Mouse (Mus musculus): ENCODE measurements at regions not wholly inside any gene's neighbourhood (a gene's known extent, or its start where the extent isn't known, plus 50 kb on each side); places are given as distances from the start of the nearest gene placed in this dataset.
A peak's percentile ranks its signal among the peaks of the same experiment; 100 is the strongest.
"Not testable (repeated sequence)": the region's sequence is repeated elsewhere in the genome, so short reads cannot be mapped to it uniquely, and the experiment has no call there.

DNA sequence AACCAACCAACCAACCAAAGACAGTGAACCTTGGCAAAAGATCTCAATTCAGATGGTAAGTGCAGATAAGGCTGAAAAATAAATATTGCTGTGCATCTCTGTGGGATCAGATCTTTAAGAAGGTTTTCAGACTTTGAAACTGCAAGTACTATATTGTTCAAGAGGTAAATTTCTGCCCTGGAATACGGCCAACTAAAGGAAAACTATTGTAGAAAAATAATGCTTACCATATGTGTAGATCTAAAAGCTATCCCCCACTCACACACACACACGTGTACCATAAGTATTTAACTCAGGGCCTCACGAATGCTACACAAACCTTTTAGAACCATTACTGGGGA lies 71.1 kb upstream of the Chd2 start:
- no peak for ATAC-seq (ENCODE audit: insufficient number of reproducible peaks, low FRiP score, low TSS enrichment)

DNA sequence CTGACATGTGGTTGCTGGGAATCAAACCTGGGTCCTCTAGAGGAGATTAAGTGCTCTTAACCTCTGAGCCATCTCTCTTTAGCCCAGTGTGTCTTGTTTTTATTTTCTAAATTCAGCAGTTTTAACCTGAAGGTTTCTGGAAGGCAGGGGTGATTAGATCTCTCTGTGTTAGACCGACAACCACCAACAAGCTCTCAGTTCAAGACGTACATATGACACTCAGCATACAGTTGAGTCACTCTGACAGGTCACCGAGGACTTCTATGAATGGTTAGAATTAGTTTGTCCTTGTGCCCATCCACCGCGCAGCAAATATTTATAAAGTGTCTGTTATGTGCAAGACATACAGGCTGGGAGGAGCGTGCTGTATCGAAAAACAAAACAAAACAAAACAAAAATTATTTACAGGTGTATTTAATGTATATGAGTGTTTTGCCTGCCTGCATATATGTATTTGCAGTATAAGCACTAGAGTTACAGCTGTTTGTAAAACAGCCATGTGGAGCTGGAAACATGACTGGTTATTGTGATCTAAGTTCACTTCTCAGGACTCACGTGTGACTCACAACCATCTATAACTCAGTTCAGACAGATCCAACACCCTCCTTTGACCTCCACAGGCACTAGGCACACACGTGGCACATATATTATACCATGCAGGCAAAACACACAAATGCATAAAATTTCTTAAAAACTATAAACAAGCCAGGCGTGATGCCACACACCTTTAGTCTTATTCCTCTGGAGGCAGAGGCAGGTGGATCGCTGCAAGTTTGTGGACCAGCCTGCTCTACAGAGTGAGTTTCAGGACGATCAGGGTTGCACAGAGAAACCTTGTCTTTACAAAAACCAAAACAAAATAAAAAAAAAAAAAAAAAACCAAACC lies 70.5 kb upstream of the Chd2 start:
- ATAC-seq (ENCODE audit: insufficient number of reproducible peaks, low FRiP score, low TSS enrichment), result no peak

DNA sequence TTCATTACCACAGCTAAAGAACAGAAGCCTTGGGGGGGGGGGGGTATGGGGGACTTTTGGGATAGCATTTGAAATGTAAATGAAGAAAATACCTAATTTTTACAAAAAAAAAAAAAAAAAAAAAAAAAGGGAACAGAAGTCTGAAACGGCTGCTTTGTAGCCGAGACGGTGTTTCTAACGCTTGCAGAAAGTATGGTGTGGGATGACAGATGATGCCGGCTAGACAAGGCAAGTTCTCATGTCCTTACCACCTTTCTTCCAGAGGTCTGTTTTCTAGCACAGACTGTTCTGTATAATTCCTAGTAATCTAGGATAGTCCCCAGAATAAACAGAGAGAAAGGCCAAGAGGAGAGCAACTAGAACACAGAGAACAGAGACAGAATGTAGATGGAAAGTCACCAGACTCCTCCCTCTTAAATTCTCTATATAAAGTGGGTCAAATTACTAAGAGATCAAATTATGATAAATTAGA lies 67.2 kb upstream of the Chd2 start:
- ATAC-seq (ENCODE audit: insufficient number of reproducible peaks, low FRiP score, low TSS enrichment), result no peak

DNA sequence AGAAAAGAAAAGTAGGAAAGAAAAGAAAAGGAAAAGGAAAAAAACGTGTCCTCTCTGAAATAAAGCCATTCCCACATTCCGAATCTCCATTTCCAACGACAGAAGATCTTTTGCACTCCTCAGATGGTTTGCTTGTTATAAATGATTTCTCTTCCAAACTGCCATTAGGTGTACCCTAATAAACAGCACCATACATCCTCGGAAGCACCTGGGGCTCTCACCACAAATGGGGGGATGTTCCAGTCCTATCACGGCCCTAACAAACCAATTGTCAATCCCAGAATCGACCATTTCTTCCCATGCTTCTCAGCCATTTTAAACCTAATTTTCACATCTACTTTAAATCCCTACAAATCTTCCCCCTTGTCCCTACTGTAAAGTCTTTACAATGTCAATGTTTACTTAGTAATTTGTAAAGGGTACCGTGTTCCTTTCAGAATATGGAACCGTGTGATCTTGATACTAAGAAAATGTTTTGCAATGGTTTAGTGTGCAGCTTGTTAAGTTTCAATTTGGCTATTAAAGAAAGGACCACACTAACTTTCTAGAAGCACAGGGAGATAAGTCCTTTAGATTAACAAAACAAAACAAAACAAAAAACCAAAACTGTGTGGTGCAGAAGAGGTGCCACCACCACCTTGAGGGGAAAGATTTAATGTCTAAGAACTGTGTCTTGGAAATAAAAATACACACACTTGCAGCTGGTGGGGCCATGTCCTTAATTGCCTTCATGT lies 66.6 kb upstream of the Chd2 start:
- ATAC-seq (ENCODE audit: insufficient number of reproducible peaks, low FRiP score, low TSS enrichment), result no peak

DNA sequence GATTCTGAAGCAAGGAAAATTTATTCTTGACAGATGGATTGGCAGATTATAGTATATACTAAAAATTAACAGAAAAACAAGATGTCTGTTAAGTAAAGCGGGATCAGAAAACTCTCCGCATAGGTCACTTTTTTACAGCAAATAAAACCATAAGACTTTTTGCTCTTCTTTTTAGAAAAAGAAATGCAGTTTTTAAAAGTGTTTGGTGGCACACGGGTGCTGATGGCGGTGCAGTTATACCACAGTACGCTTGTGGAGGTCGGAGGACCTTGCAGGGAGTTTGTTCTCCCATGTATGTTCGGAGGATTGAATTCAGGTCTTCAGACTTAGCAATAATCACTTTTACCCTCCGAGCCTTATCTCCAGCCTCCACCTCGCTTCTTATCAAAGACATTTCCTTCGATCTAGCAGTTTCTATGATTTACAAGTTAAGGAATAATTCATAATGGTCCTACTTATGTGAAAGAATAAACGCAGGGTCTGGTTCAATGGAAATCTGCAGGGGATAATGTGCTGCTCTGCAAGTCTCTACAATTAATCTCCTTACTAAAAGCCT lies 65.9 kb upstream of the Chd2 start:
- ATAC-seq (ENCODE audit: insufficient number of reproducible peaks, low FRiP score, low TSS enrichment), result peak; percentile 43; the same call in 1 of the 2 replicates

DNA sequence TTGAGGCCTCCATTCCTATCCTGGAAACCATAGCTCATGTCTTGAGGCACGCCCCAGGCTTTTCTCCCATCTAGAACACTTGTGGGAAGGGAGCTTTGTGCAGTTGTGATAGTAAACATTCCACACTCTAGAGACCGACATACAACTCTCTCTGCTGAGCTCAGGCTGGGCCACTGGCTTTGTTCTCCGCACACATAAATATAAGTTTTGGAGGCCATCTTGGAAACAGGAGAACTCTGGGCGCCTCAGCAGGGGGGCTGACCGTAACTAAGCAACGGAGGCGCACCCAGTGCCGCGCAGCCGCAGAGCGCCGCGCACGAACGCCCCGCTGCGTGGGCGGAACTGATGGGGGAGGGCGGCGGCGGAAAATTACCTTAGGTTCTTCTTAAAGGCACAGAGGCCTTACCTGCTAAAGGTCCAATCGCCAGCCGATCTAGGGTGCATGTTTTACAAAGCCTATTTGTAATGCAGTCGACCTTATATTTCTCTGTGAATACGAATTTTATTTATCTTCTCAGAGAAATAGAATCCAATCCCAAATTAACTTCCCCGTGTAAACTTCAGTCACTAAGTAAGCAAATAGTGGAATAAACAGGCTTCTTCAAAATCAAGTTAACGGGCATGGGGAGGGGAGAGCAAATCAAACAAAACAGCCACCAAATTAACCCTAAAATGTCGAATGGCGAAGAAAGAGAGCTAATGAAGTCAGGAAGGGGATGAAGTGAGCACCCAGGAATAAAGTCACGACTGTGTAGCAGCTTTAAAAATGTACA lies 65.2 kb upstream of the Chd2 start:
- ATAC-seq (ENCODE audit: insufficient number of reproducible peaks, low FRiP score, low TSS enrichment), result peak; percentile 84

DNA sequence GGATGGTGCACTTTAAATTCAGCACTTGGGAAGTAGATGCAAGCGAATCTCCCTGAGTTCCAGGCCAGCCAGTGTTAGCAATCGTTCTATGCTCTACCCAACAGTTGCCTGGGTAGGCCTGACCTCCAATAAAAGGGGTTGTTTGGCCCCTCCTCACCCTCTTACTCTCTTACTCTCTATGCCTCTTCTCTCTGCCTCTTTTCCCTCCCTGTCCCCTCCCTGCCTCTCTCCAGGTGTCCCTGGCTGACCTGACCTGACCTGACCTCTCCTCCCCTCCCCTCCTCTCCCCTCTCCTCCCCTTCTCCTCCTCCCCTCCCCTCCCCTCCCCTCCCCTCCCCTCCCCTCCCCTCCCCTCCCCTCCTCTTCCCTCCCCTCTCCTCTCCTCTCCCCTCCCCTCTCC lies 63.0 kb upstream of the Chd2 start:
- no peak for ATAC-seq (ENCODE audit: insufficient number of reproducible peaks, low FRiP score, low TSS enrichment)

DNA sequence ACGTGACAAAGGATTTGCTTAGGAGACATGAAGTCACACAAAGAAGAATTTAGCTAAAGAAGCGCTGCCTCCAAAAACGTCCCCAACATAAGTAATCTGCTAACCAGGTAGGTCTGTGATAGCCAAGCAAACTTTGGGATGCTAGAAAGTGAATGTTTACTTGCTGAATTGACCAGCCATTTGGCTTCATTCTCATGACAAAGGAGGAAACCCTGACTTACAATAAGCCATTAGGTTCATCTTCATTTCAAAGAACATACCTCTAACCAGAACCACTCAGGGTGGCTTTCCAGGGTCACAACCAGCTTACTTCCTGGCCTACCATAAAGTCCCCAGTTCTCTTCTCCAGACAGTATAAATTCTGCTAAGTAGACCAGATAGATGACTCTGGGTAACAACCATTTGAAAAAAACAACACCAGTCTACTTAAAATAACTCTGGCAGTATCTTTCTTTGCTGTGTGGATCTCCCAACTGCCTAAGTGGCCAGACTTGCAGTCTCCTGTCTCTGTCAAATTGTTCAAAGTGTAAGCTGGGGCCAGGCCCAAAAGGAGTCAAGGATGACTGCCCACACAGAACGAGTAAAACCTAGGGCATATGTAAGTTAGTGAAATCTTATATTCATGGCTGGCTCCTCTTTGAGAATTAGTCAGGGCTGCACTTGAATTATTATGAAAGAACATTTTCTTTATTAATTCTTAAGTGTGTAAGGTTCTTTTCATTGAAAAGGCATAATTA lies 61.4 kb upstream of the Chd2 start:
- ATAC-seq (ENCODE audit: insufficient number of reproducible peaks, low FRiP score, low TSS enrichment), result no peak

DNA sequence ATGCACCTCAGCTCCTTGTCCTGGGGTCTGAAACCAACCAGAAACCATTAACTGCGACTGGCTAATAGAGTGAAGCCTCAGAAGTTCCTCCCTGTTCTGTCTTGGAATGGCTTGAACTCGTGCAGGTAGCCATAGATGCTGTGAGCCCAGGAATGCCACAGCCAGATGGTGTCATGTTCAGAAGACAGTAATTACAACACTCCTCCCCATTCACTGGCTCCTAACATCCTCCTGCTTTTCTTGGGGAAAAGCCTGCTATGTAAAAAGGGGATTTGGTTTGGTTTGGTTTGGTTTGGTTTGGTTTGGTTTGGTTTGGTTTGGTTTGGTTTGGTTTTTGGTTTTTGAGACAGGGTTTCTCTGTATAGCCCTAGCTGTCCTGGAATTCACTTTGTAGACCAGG lies 59.7 kb upstream of the Chd2 start:
- ATAC-seq (ENCODE audit: insufficient number of reproducible peaks, low FRiP score, low TSS enrichment), result no peak

DNA sequence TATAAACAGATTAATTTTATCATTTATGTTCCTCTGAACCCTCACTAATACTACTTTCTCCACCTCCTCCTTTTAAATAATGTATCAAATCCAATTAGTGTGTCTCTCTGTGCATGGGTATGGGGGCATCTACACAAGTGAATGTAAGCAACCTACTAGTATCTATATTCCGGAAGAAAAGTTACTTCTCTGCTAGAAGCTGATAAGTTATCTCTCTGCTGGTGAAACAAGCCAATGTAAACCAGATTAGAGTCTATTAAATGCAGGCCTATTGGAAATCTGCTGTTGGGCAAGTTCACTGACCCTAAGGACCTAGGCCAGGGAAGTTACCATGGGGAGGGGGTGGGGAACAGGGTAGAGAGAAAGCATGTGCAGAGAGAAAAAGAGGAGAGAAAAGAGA lies 59.1 kb upstream of the Chd2 start:
- no peak for ATAC-seq (ENCODE audit: insufficient number of reproducible peaks, low FRiP score, low TSS enrichment)

DNA sequence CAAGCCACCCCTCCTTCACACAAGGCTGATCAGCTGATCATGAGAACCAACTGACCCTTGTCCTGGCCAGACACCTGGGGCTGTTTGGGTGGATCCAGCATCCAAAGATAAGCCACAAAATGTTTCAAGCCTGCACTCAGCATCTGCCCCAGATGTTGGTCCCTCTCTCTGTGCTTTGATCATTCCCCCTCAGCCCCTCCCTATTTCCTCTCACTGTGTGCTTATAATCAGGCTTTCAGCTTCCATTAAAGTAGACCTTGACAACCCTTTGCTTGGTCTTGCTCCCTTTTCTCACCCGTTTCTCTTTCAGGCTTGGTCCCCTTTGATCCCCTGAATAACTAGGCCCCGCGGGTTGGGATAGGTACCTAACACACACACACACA lies 58.4 kb upstream of the Chd2 start:
- ATAC-seq (ENCODE audit: insufficient number of reproducible peaks, low FRiP score, low TSS enrichment), result not testable (repeated sequence)

DNA sequence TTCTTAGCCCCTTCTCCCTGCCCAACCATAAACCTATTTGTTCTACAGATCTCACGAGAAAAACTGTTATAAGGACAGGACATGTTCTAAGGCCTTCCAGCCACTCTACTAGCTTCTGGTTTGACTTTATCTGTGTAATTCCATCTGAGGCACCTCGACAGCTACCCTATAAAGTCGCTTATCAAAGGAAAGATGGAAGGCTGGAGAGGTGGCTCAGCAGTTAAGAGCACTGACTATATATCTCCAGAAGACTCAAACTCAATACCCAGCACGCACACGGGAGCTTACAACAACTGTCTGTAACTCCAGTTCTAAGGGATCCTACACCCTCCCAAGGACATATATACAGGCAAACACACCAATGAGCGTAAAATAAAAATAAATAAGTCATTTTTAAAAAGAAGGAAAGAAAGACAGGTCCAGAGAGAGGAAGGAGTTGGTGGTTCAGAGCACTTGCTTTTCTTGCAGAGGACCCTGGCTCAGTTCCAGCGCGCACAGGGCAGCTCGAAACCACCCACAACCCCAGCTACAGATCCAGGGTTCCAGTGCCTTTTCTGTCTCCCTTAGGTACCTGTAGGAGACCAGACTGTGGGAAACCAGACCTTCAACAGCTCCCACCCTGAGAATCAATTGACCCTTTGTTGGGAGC lies 57.8 kb upstream of the Chd2 start:
- ATAC-seq (ENCODE audit: insufficient number of reproducible peaks, low FRiP score, low TSS enrichment), result no peak

DNA sequence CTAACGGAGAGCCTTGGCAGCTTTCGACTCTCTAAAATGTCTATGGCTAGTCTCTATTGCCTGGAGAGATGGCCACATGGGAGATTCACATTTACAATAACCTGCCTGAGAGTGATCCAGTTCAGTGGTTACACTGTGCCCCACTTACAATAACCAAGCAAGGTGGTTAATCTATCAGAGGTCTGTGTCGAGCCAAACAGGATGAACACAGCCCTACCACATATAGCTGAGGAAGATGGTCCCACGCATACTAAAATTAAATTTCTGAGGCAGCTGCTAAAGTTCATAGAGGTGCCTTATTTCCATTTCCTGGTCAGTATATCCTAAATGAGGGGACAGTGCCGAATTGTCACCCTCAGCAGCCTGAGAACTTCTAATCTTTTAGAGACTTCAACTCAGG lies 56.3 kb upstream of the Chd2 start:
- no peak for ATAC-seq (ENCODE audit: insufficient number of reproducible peaks, low FRiP score, low TSS enrichment)

DNA sequence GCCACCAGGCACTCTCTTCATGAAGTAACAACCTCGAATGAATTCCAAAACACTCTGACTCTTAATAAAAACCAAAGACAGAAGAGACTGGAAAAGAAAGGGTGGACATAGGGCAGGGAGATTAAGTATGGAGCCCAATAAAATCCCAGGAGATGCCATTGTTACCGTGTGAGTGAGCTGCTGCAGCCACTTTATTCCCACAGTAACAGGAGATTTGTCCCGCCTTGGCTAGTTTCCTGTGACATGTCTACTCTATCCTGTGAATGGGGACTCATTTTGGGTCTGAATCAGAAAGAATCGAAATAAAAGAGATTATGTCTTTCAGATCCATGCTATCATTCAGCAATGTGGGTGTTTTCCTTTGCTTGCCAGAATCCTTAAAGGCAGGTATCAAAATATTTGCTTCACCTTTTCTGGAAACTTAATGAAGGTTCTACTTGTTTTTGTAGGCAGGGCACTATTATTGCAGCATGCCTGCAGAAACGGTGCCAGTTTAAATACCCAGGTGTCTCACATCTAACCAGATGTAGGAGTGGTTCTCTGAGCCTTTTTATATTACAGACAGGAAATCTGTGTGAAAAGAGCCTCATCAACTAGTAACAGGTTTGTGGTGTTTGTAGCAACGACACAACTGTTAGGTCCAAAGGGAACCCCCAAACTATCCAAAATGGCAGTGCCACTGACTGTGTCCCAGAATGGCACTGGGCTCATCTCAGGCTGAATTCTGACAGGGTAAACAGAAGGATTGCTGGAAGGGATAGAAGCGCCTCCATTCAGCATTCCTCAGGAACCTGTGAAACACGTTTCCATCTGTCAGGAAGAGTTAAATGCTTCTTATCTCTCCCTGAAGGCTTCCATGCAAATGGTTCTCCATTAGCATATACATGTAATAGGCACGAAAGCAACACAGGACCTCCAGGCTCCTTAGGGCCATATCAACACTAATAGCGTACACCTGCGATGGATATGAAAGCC lies 55.5 kb upstream of the Chd2 start:
- ATAC-seq (ENCODE audit: insufficient number of reproducible peaks, low FRiP score, low TSS enrichment), result no peak

DNA sequence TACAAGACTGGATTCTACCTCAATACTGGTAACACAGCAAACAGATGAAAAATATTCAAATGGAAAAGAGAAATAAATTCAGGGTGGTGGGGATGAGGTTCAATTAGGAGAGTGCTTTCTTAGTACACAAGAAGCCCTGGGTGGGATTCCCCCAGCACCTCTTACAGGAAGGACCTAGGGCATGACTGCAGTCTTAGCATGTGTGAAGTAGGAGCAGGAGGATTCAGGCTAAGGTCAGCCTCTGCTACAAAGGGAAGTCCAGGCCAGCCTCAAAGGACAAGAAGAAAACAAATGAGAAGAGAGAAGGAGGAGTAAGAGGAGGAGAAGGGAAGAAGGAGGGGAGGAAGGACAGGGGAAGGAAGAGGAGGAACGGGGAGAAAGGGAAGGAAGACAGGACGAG lies 54.8 kb upstream of the Chd2 start:
- ATAC-seq (ENCODE audit: insufficient number of reproducible peaks, low FRiP score, low TSS enrichment), result no peak

DNA sequence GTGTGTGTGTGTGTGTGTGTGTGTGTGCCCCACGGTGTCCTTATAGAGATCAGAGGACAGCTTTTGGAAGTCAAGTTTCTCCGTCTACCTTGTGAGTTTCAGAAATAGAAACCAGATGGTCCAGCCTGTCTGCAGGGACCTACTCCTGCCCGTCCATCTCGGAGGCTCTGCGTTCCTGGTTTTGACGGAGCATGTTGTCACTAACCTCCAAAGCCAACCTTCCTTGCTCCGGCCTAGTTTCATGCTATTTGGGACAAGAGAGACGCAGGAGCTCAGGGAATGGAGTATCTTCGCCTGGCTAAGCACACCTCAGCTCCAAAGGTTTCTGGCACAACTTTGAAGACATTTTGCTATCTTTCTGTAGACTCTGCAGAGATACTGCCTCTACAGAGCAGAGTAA lies 54.2 kb upstream of the Chd2 start:
- peak; percentile 69 for ATAC-seq (ENCODE audit: insufficient number of reproducible peaks, low FRiP score, low TSS enrichment)

DNA sequence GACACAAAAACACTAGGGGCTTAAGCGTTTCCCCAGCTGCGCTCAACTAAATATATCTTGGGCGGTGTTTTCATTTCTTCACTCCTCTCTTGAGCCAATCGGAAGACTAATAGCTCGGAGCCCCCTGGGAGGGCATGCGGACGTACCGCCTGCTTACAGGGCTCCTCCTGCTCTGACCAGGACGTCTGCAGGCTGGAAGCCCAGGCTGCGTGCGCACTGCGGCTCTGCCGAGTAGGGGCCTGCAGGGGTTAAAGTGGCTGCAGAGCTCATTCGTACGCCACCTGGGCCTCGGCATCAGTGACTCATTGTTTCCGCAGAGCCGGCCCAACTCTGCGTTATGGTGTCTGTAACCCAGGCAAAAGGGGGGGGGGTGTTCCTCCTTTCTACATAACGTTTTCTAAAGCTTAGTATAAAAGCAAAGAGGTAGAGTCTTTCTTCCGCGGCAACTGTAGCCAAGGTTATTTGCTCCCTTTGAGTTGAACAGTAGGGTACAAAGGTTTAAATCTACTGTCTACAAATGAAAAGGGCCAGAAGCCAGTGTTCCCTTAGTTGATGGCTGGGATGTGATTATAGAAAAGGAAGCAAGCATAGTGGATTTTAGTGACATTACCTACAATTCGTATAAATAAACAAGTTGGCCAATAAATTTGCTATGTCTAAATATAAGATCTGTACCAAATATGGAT lies 53.7 kb upstream of the Chd2 start:
- ATAC-seq (ENCODE audit: insufficient number of reproducible peaks, low FRiP score, low TSS enrichment), result peak; percentile 89

Measured in cerebellum, adult (tissue).